Comparison of ENCODE assay signal across 9 mouse cellular contexts in the genomic region with DNA sequence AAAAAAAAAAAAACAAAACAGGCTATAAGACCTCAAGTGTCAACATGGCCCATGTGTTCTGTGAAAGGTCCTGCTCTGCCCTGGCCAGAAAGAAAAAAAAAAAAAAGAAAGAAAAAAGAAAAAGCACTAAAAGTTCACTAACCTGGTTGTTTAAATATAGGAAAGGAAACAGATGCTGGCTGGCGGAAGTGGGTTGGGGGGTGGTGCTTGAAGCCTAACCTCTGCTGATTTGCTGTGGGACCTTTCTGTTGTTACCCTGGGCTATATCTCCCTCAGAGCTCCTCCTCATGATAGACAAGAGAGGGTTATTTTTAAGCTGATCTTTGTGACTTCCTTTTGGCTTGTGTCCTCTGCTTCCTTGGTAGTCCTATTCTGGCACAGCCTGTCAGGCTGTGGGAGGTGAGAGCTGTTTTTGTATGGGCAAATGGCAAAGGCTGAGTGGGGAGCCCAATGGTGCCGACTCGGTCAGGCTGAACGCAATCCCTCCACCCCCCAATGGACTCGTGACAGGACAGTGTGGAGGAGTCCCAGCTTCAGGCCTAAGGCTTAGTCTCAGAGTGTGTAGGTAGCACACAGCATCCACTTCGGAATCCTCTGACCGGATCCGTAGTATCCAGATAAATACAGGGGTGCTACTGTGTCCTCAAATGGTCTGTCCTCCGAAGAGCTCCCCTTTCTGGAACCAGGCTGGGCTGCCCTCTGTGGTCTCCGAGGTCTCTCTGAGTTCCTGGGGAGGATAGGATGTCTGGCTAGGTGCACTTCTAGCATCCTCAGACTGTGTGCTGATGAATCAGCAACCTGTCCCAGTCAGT. TPM values are rescaled to one million over a fixed set of nuclear protein-coding genes. Genes with fewer than 3 reads are reported as not detected.
DNase-seq lines count a peak whose midpoint lies in the region; ATAC-seq and TF ChIP-seq lines count a peak whose summit lies in the region.
"Had no signal": no experiment of that assay in that cellular context is flagged by ENCODE, and none has a peak within 500 bp of the region (broad histone marks: within the 10 kb centered on the region; RNA-seq: fewer than 3 reads in every experiment).

No protein-coding gene starts in this region.

- 77% methylated on average over 10 of the region's 10 CpGs for WGBS in hindbrain, embryonic 12.5 days

- H3K4me2 ChIP-seq in hindbrain, embryonic 12.5 days (replicated peaks) = no peak overlapping the region
- H3K4me2 ChIP-seq: embryonic facial prominence, embryonic 15.5 days had no signal

- TF ChIP-seq CTCF in bone marrow macrophage, adult 2 months (IDR thresholded peaks at IDR 0.05; ENCODE audit: low read depth, low read length) = no peak

- peak overlapping the region; percentile 96 for H3K27ac ChIP-seq in bone marrow macrophage, adult 2 months (ENCODE audit: insufficient read depth, low read depth, low read length)
- H3K27ac ChIP-seq in hindbrain, embryonic 12.5 days = no peak overlapping the region
- H3K27ac ChIP-seq: embryonic facial prominence, embryonic 15.5 days had no signal

- no peaks in the 10 kb centered on the region for H3K36me3 ChIP-seq in hindbrain, embryonic 12.5 days
- H3K36me3 ChIP-seq: embryonic facial prominence, embryonic 15.5 days had no signal

- DNase-seq in adrenal gland, adult (ENCODE audit: inconsistent age in 2 of 2, low spot score in 1 of 2) = peak; percentile 34 to 63
- DNase-seq in adrenal gland, adult 18-20 months (ENCODE audit: low spot score in 2 of 2) = no peak
- DNase-seq in kidney, adult 18-20 months = peak; percentile 11
- DNase-seq in lung, postnatal 14 days = peak; percentile 46
- peak; percentile 76 to 84 for DNase-seq in thymus, adult 18-20 months
- DNase-seq in Muller cell, postnatal 12 days (ENCODE audit: inconsistent ontology term) = no peak

- H3K4me1 ChIP-seq in bone marrow macrophage, adult 2 months (ENCODE audit: control insufficient read depth, insufficient read depth, low read length) = peaks cover 52% of the 10 kb centered on the region
- no peaks in the 10 kb centered on the region for H3K4me1 ChIP-seq in hindbrain, embryonic 12.5 days

- no peaks in the 10 kb centered on the region for H3K9me3 ChIP-seq in hindbrain, embryonic 12.5 days (replicated peaks)
- H3K9me3 ChIP-seq: embryonic facial prominence, embryonic 15.5 days had no signal

- H3K4me3 ChIP-seq in bone marrow macrophage, adult 2 months (ENCODE audit: insufficient read depth, low read length) = peak overlapping the region; percentile 50
- no peak overlapping the region for H3K4me3 ChIP-seq in hindbrain, embryonic 12.5 days
- H3K4me3 ChIP-seq: embryonic facial prominence, embryonic 15.5 days had no signal

- H3K9ac ChIP-seq in hindbrain, embryonic 12.5 days = no peak overlapping the region
- H3K9ac ChIP-seq: embryonic facial prominence, embryonic 15.5 days had no signal

- TF ChIP-seq POLR2A in bone marrow macrophage, adult 2 months (IDR thresholded peaks at IDR 0.05; ENCODE audit: borderline replicate concordance, low read depth, low read length) = no peak

- H3K27me3 ChIP-seq in hindbrain, embryonic 12.5 days = no peaks in the 10 kb centered on the region
- H3K27me3 ChIP-seq: embryonic facial prominence, embryonic 15.5 days had no signal

- no peak for ATAC-seq in hindbrain, embryonic 12.5 days (ENCODE audit: low FRiP score)

RNA-seq across cellular contexts. Expression of gene Tmigd3, which starts 21.3 kb away (rescaled TPM):
- not detected for total RNA-seq in adrenal gland, adult 18-20 months (2021)
- 1.1 TPM in 1 of 2 replicates, not detected in the other for polyA plus RNA-seq in bone marrow macrophage, adult 2 months (2012; ENCODE audit: insufficient read depth, insufficient read length, missing spikeins)
- not detected in 2 replicates for polyA plus RNA-seq in hindbrain, embryonic 12.5 days (2016; fragmentation: Nextera tagmentation; extraction: Ambion mirVana)

RNA-seq across cellular contexts. Expression of gene Adora3, which starts 21.3 kb away (rescaled TPM):
- total RNA-seq in adrenal gland, adult 18-20 months (2021) = under 1 TPM; 0.33 to 0.80 TPM
- 2.6 and 2.7 TPM in 2 replicates for polyA plus RNA-seq in bone marrow macrophage, adult 2 months (2012; ENCODE audit: insufficient read depth, insufficient read length, missing spikeins)
- not detected in 2 replicates for polyA plus RNA-seq in hindbrain, embryonic 12.5 days (2016; fragmentation: Nextera tagmentation; extraction: Ambion mirVana)

RNA-seq across cellular contexts. Expression of gene I830077J02Rik, which starts 40.5 kb away (rescaled TPM):
- total RNA-seq in adrenal gland, adult 18-20 months (2021) = 1 to 10 TPM; 1.0 to 1.2 TPM
- polyA plus RNA-seq in bone marrow macrophage, adult 2 months (2012; ENCODE audit: insufficient read depth, insufficient read length, missing spikeins) = 16.9 and 17.2 TPM in 2 replicates
- 0.21 and 0.59 TPM in 2 replicates for polyA plus RNA-seq in hindbrain, embryonic 12.5 days (2016; fragmentation: Nextera tagmentation; extraction: Ambion mirVana)

Comparison
In these comparisons a context has a peak if more than half of its experiments do, and no peak if none do; other contexts are left out.
1. DNase-seq: peak in adrenal gland, adult (2 of 2), kidney, adult 18-20 months (single experiment), lung, postnatal 14 days (single experiment) and thymus, adult 18-20 months (2 of 2); none in adrenal gland, adult 18-20 months (0 of 2) and Muller cell, postnatal 12 days (single experiment).
2. RNA of gene I830077J02Rik, which starts 40.5 kb away (polyA plus RNA-seq): 16.9 to 17.2 TPM in bone marrow macrophage, adult 2 months; 0.21 to 0.59 TPM in hindbrain, embryonic 12.5 days; every median in the first group is over 10 times any median in the second.